Mouse (Mus musculus): ENCODE measurements at regions not wholly inside any gene's neighbourhood (a gene's known extent, or its start where the extent isn't known, plus 50 kb on each side); places are given as distances from the start of the nearest gene placed in this dataset.
A peak's percentile ranks its signal among the peaks of the same experiment; 100 is the strongest.

GRCm38 (mm10) chr12:32480268-32480667 is 101.8 kb downstream of the Ccdc71l start:
- H3K27ac ChIP-seq (ENCODE audit: low read depth) = no peak overlapping the region
- no peaks in the 10 kb centered on the region for H3K4me1 ChIP-seq (ENCODE audit: insufficient read depth)
- no peak overlapping the region for H3K4me2 ChIP-seq
- DNase-seq = no peak
- no peaks in the 10 kb centered on the region for H3K36me3 ChIP-seq (ENCODE audit: insufficient read depth)
- ATAC-seq (ENCODE audit: insufficient read depth) = no peak
- no peaks in the 10 kb centered on the region for H3K27me3 ChIP-seq (ENCODE audit: insufficient read depth, low read length)
- no peak for TF ChIP-seq CTCF (IDR thresholded peaks at IDR 0.05; ENCODE audit: low read depth)
- WGBS = 61% methylated on average over 5 of the region's 5 CpGs
- no peak overlapping the region for H3K9ac ChIP-seq
- H3K4me3 ChIP-seq (ENCODE audit: low read depth, low read length) = no peak overlapping the region
- no peaks in the 10 kb centered on the region for H3K9me3 ChIP-seq (ENCODE audit: low read depth, low read length)

DNA sequence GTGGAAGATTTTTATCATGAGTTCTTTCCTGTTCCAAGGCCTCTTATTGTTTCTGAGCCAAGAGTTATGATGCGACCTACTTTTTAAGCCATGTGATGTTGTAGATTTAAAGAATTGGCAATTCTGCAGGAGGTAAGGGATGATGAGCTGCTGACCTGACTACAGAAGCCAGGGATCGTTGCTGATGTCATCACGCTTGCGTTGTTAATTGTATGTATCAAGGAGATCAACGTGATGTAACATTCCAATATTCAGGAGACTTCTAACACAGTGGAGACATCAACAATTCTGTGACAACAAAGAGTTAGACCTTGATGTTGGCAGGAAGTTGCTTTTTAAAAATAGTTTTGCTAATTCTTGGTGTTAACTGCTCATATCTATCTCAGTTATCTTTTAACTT is 102.5 kb downstream of the Ccdc71l start:
- DNase-seq = no peak
- WGBS = 83% methylated on average over 5 of the region's 5 CpGs

GRCm38 (mm10) chr12:32482343-32482742 is 103.8 kb downstream of the Ccdc71l start:
- peak; percentile 13 for DNase-seq
- Histone ChIP-seq H3K4me3 (ENCODE audit: low read depth, low read length) (no peak overlapping the region), H3K27me3 (ENCODE audit: insufficient read depth, low read length) (no peaks in the 10 kb centered on the region), H3K36me3 (ENCODE audit: insufficient read depth) (no peaks in the 10 kb centered on the region), H3K4me1 (ENCODE audit: insufficient read depth) (no peaks in the 10 kb centered on the region), H3K9ac (no peak overlapping the region), H3K9me3 (ENCODE audit: low read depth, low read length) (no peaks in the 10 kb centered on the region), H3K27ac (ENCODE audit: low read depth) (no peak overlapping the region), H3K4me2 (no peak overlapping the region)
- TF ChIP-seq CTCF (IDR thresholded peaks at IDR 0.05; ENCODE audit: low read depth) = no peak
- 38% methylated on average over 1 of the region's 1 CpGs for WGBS
- ATAC-seq (ENCODE audit: insufficient read depth) = no peak

More for the DNA sequence above, 102.5 kb downstream of the Ccdc71l start:
- no peak for ATAC-seq (ENCODE audit: insufficient read depth)
- H3K4me1 ChIP-seq (ENCODE audit: insufficient read depth) = no peaks in the 10 kb centered on the region
- no peaks in the 10 kb centered on the region for H3K9me3 ChIP-seq (ENCODE audit: low read depth, low read length)
- no peaks in the 10 kb centered on the region for H3K36me3 ChIP-seq (ENCODE audit: insufficient read depth)
- no peaks in the 10 kb centered on the region for H3K27me3 ChIP-seq (ENCODE audit: insufficient read depth, low read length)
- no peak overlapping the region for H3K4me2 ChIP-seq
- no peak for TF ChIP-seq CTCF (IDR thresholded peaks at IDR 0.05; ENCODE audit: low read depth)
- H3K27ac ChIP-seq (ENCODE audit: low read depth) = no peak overlapping the region
- no peak overlapping the region for H3K9ac ChIP-seq
- H3K4me3 ChIP-seq (ENCODE audit: low read depth, low read length) = no peak overlapping the region

GRCm38 (mm10) chr12:32482777-32483176 is 104.3 kb downstream of the Ccdc71l start:
- no peak for ATAC-seq (ENCODE audit: insufficient read depth)
- H3K27ac ChIP-seq (ENCODE audit: low read depth) = no peak overlapping the region
- TF ChIP-seq CTCF (IDR thresholded peaks at IDR 0.05; ENCODE audit: low read depth) = no peak

DNA sequence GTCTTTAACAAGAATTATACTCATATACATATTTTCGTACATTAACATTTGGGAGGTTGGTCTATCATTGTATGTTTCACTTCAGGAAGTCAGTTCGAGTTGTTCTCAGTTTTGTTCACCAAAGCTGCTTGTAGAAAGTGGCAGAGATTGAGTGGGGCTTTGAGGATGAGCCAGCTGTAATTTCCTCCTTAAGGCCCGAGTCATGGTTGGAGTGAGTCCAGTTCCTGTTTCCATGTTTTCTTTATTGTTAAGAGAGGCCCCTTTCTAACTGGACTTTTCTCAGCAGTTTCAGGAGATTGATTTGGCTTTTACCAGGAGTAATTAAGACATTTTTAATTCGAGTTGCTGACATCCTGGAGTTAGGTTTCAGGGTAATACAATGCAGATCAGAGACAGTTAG is 107.7 kb downstream of the Ccdc71l start:
- Histone ChIP-seq H3K36me3 (ENCODE audit: insufficient read depth) (no peaks in the 10 kb centered on the region), H3K27me3 (ENCODE audit: insufficient read depth, low read length) (no peaks in the 10 kb centered on the region), H3K9ac (no peak overlapping the region), H3K4me2 (no peak overlapping the region), H3K9me3 (ENCODE audit: low read depth, low read length) (no peaks in the 10 kb centered on the region), H3K4me3 (ENCODE audit: low read depth, low read length) (no peak overlapping the region), H3K27ac (ENCODE audit: low read depth) (no peak overlapping the region), H3K4me1 (ENCODE audit: insufficient read depth) (peaks cover 11% of the 10 kb centered on the region; the same call in 1 of the 2 replicates)
- DNase-seq = peak; percentile 77
- no peak for TF ChIP-seq CTCF (IDR thresholded peaks at IDR 0.05; ENCODE audit: low read depth)
- 33% methylated on average over 4 of the region's 4 CpGs for WGBS
- no peak for ATAC-seq (ENCODE audit: insufficient read depth)

More at GRCm38 (mm10) chr12:32482777-32483176, 104.3 kb downstream of the Ccdc71l start:
- no peaks in the 10 kb centered on the region for H3K27me3 ChIP-seq (ENCODE audit: insufficient read depth, low read length)
- peaks cover 3% of the 10 kb centered on the region; the same call in 1 of the 2 replicates for H3K4me1 ChIP-seq (ENCODE audit: insufficient read depth)
- DNase-seq = no peak
- H3K4me2 ChIP-seq = no peak overlapping the region
- H3K9ac ChIP-seq = no peak overlapping the region
- H3K36me3 ChIP-seq (ENCODE audit: insufficient read depth) = no peaks in the 10 kb centered on the region
- no peaks in the 10 kb centered on the region for H3K9me3 ChIP-seq (ENCODE audit: low read depth, low read length)
- no peak overlapping the region for H3K4me3 ChIP-seq (ENCODE audit: low read depth, low read length)

- Histone ChIP-seq H3K4me2 (no peak overlapping the region), H3K27me3 (ENCODE audit: insufficient read depth, low read length) (no peaks in the 10 kb centered on the region), H3K9ac (no peak overlapping the region), H3K4me1 (ENCODE audit: insufficient read depth) (peaks cover 11% of the 10 kb centered on the region; the same call in 1 of the 2 replicates), H3K36me3 (ENCODE audit: insufficient read depth) (no peaks in the 10 kb centered on the region), H3K9me3 (ENCODE audit: low read depth, low read length) (no peaks in the 10 kb centered on the region), H3K4me3 (ENCODE audit: low read depth, low read length) (no peak overlapping the region), H3K27ac (ENCODE audit: low read depth) (no peak overlapping the region)
- DNase-seq = no peak
- 27% methylated on average over 2 of the region's 2 CpGs for WGBS
- ATAC-seq (ENCODE audit: insufficient read depth) = peak; percentile 46; the same call in 1 of the 2 replicates
- no peak for TF ChIP-seq CTCF (IDR thresholded peaks at IDR 0.05; ENCODE audit: low read depth)
Measured at GRCm38 (mm10) chr12:32486729-32487128, 108.2 kb downstream of the Ccdc71l start.

DNA sequence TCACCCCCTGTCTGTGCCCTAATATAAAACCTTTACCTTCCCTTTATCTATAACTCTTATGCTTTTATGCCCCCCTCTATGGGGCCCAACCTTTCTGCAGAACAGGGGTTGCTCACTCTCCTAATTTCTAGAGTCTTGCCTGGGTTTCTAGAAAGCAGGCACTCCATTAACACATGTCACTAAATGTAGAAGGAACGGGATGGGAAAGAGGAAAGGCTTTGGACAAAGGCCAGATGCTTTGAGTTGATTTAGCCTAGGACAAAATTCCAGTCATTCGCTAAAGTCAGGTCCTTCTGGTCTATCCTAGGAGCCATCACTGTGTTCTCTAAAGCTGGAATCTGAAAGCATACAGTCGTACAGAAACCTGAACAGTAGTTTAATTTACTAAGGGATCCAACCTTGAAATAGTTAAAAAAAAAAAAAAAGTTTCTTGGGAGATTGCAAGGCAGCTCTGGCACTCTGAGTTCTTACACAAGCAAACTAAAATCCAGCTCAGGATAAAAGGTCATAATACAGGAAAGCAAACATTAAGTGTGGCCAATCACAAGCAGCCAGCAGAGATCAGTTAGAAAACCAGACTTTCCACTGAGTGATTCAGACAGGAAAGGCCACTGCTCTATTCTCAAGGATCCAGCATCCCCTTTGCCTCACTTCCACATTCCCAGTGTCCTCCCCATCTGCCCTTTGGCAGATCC is 109.5 kb downstream of the Ccdc71l start:
- no peaks in the 10 kb centered on the region for H3K36me3 ChIP-seq (ENCODE audit: insufficient read depth)
- no peak overlapping the region for H3K4me3 ChIP-seq (ENCODE audit: low read depth, low read length)
- no peak overlapping the region for H3K4me2 ChIP-seq
- TF ChIP-seq CTCF (IDR thresholded peaks at IDR 0.05; ENCODE audit: low read depth) = no peak
- DNase-seq = peak; percentile 60
- ATAC-seq (ENCODE audit: insufficient read depth) = peak; percentile 71
- no peaks in the 10 kb centered on the region for H3K27me3 ChIP-seq (ENCODE audit: insufficient read depth, low read length)
- H3K9ac ChIP-seq = no peak overlapping the region
- 19% methylated on average over 3 of the region's 3 CpGs for WGBS
- peaks cover 11% of the 10 kb centered on the region; the same call in 1 of the 2 replicates for H3K4me1 ChIP-seq (ENCODE audit: insufficient read depth)
- no peaks in the 10 kb centered on the region for H3K9me3 ChIP-seq (ENCODE audit: low read depth, low read length)
- peak overlapping the region; percentile 48; the same call in 1 of the 2 replicates for H3K27ac ChIP-seq (ENCODE audit: low read depth)

All from lung, embryonic 14.5 days (tissue).